Mouse (Mus musculus): ENCODE data around the gene Kctd10.

Gene Kctd10

DNA sequence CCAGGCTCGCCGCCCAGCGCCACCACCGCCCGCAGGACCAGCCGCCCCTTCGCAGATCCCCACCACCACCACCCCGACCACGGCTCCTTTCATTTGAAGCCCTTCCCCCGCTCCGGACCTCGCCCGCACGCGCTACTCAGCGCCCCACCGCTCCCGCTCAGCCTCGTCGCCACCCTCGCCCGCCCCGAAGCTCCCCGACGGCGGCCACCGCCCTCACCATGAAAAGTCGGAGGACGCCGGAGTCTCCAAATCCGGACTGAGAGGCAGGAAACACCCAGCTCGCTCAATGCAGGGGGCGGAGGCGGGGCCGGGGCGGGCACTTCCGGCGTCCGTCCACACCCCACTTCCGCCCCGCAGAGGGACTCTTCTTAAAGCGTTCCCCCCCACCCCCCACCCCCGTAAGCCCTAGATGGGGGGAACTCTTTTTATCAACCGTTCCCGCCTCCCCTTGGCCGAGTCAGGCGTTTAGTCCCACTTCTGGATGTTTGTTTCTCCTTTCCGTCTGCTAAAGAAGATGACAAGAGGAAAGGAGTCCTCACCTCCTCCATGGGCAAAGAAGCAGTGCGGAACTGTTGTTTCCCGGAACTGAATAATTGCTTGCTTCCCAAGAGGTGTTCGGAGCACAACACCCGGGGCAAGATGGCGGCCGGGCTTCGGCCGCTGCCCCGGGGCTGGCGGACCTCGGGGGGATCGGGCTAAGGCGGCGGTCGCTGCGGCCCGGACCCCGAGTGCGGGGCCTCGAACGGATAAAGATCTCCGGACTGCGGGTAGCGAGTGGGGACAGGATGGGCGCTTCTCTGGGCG, at the start of gene Kctd10, which contains the start of gene Ube3b:
Gene Kctd10 (minus strand): TSS at position 300 of the 804 bp plus-strand sequence.
Gene Ube3b (plus strand): TSS at position 399 of the 804 bp plus-strand sequence.
- DNase-seq (ENCODE audit: low read depth, low spot score): peak; percentile 96

GRCm38 (mm10) chr5:114429781-114430180, 49.5 kb upstream of the Kctd10 start:
- no peak for DNase-seq (ENCODE audit: low read depth, low spot score)

GRCm38 (mm10) chr5:114428621-114429020, 48.3 kb upstream of the Kctd10 start:
- DNase-seq (ENCODE audit: low read depth, low spot score): no peak

GRCm38 (mm10) chr5:114426732-114427131, 46.4 kb upstream of the Kctd10 start:
- DNase-seq (ENCODE audit: low read depth, low spot score): no peak

GRCm38 (mm10) chr5:114423961-114424360, 43.7 kb upstream of the Kctd10 start:
- no peak for DNase-seq (ENCODE audit: low read depth, low spot score)

DNA sequence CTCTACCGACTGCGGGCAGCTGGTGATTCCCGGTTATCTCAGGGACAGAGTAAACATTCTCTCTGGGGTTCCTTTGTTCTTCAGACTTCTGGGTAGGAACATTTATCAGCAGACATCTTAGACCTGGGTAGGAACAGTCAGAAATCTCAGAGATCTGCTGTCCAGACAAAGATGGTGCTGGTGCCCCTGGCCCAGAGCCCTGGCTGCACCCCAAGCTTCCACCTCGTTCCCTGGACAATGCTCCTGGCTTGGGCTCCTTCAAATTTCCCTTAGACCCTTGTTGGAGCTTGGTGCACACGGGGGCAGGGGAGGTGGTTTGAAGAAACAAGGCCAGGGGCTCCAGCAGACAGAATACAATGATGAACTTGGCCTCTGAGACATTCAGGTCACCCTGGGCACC, 42.3 kb upstream of the Kctd10 start:
- no peak for DNase-seq (ENCODE audit: low read depth, low spot score)

DNA sequence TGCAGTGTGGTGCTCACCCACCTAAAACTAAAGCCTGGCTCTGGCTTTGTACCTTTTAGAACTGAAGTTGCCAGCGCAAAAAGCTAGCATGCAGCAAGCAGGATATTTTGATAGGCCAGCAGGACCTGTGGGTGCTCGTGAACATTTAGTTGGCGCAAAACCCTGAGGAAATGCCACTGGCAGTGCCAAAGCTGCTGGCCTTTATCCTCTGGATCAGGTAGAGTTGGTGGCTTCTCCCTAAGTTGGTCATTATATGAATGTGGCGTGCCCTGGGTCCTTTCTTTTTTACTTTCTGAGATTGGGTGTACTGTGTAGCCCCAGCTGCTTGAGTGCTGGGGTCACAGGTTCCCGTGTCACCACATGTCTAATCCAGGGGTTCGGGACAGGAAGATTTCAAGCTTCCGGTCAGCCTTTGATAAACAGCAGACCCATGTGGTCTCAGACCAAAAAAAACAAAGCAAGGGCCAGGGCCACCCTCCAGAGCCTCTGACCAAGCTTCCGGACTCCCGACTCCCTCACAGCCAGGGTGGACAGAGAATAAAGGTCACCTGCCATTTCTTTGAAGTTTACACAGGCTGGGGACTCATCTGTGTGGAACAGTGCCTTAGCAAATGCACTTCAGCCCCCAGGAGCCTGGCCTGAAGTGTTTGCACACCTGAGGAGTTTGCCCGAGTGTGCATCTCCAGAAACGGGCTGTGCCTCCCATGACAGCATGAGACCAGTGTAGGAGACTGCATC, 41.4 kb upstream of the Kctd10 start:
- DNase-seq (ENCODE audit: low read depth, low spot score): no peak

GRCm38 (mm10) chr5:114418541-114418940, 38.2 kb upstream of the Kctd10 start:
- DNase-seq (ENCODE audit: low read depth, low spot score): peak; percentile 46

DNA sequence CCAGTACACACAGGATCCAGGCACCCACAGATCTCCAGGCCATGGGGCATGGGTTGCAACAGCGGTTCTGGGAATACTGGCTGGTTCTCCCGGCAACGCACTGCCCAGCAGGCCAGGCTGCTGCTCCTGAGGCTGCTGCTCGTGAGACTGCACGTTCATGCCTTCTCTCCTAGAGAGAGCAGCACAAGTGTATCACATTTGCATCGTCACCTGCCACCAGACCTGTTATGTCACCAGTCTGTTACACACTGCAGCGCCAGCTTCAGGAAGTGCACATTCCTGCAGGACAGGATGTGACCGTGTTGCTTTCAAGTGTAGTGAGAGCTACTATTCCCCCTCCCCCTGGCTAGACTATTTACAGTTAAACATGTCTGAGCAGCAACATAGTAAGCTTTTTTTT, 36.5 kb upstream of the Kctd10 start:
- DNase-seq (ENCODE audit: low read depth, low spot score): no peak

DNA sequence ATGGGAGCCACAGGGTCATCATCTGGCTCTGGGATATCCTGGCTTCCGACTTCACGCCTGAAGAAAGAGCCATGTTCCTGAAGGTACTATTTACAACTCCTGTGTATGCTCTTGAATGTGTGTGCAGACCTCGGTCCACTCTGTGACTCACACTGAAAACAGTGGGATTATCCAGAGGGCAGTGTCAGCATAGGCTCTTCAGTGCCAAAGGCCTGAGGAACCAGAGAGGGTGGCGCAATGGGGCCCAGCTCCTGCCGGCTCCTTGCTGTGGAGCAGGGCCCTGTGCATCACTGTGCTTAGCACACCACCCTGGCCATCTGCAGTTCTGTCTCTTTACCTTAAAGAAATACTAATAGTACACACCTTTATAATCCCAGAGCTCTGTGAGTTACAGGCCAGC, 35.3 kb upstream of the Kctd10 start:
- no peak for DNase-seq (ENCODE audit: low read depth, low spot score)

- DNase-seq (ENCODE audit: low read depth, low spot score): no peak
Measured at GRCm38 (mm10) chr5:114413067-114413735, 32.9 kb upstream of the Kctd10 start.

- peak; percentile 44 for DNase-seq (ENCODE audit: low read depth, low spot score)
Measured at GRCm38 (mm10) chr5:114412361-114412998, 32.2 kb upstream of the Kctd10 start.

- DNase-seq (ENCODE audit: low read depth, low spot score): no peak
Measured at GRCm38 (mm10) chr5:114410429-114410828, 30.1 kb upstream of the Kctd10 start.

- DNase-seq (ENCODE audit: low read depth, low spot score): no peak
Measured at GRCm38 (mm10) chr5:114408846-114409245, 28.5 kb upstream of the Kctd10 start.

DNA sequence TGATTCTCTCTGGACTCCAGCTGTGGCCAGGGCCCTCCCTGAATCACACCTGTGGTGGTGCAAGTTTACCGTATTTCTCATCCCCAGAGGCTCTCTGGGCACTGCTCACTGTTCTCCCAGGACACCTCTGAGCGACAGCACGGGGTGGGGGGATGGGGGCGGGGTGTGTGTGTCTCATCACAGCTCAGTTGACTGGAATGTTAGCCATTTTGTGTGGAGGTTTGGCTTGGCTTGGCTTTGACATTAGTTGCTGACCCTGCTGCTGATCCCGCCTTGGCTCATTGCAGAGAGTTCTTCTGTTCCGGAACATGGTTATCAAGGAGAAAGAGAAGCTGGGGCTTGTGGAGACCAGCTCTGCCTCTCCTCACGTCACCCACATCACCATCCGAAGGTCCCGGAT, 27.5 kb upstream of the Kctd10 start:
- DNase-seq (ENCODE audit: low read depth, low spot score): no peak

- DNase-seq (ENCODE audit: low read depth, low spot score): no peak
Measured at GRCm38 (mm10) chr5:114407269-114407668, 27.0 kb upstream of the Kctd10 start.

DNA sequence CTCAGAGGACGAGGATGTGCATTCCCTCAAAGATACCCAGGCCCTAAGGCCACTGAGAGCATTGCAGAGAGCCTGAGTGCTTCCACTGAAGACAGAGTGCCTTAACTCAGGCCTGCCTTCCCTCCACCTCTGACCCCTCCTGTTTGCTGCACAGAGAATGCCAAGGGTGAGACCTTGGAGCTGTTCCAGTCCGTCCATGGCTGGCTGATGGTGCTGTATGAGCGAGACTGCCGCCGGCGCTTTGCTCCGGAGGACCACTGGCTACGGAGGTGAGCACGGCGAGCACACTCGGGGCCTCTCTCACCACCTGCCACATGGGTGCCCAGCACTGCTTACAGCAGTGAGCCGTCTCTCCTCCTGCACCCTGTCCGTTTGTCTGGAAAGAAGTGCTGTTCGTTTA, 26.3 kb upstream of the Kctd10 start:
- DNase-seq (ENCODE audit: low read depth, low spot score): no peak

DNA sequence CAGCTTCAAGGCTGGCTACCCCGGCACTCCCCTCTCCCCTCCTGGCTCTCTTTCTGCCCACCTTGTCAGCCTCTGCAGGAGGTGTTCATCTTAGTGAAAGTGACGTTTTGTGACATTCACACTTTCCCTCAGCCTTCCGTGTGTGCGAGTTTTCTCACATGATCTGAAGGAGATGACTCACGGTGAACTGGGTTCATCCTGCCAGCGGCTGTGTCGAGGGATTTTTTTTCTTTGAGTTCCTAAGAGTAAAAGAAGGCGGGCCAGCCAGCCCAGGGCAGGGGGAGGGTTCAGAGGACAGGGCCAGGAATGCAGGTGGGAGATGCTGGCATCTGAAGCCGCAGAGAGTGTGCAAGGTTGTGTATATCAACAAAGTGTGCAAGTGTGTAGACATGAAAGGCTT, 12.9 kb upstream of the Kctd10 start:
- DNase-seq (ENCODE audit: low read depth, low spot score): no peak

DNA sequence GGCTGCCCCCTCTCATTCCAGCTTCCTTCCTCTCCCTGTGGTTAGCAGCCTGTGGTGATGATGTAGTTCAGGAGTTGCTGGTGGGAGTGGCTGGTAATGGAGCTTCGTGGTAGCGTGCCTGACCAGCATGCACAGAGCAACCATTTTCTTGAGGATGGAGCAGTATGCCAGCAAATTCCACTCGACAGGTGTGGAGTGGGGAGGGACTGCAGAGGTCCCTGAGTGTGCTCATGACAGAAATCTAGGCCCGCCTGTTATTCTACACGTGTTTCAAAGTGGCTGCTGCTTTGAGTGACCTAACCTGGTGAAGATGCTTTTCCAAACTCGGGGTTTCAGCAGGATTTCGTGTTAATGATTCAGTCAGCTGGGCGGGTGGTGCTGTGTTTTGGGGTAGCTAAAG, 4.1 kb upstream of the Kctd10 start:
- DNase-seq (ENCODE audit: low read depth, low spot score): no peak

- DNase-seq (ENCODE audit: low read depth, low spot score): peak; percentile 78
Measured at GRCm38 (mm10) chr5:114383184-114383904, 3.0 kb upstream of the Kctd10 start.

GRCm38 (mm10) chr5:114381013-114381351, 674 bp upstream of the Kctd10 start:
- no peak for DNase-seq (ENCODE audit: low read depth, low spot score)

All from ZHBTc4 (cell line).